Mouse (Mus musculus) forebrain, postnatal 0 days (tissue): Measurements from ENCODE around the gene Csde1. TPM values are rescaled to one million over a fixed set of nuclear protein-coding genes. Genes with fewer than 3 reads are reported as not detected.

Experiments
- ATAC-seq: fragments of 200-750 bp; cut with Nextera tagmentation; 2 replicates; pipeline ENCODE4 v1.8.0; 2017; ENCODE audit warnings: mild to moderate bottlenecking, moderate library complexity
- DNase-seq: peaks from one replicate; pipeline ENCODE4 v3.0.0-alpha.2; 2015
- H3K27ac ChIP-seq: fragments of 300-500 bp; sonication (generic); 2 replicates; pipeline ENCODE4 v1.5.1; 2014; ENCODE audit warnings: low read depth, mild to moderate bottlenecking, antibody characterized with exemption, low read length, moderate library complexity, mixed read lengths
- H3K27me3 ChIP-seq: fragments of 300-500 bp; sonication (generic); 2 replicates; pipeline ENCODE4 v1.6.1; 2014; ENCODE audit warnings: mild to moderate bottlenecking, low read length, mixed read lengths; ENCODE audit not compliant: insufficient read depth
- H3K36me3 ChIP-seq: fragments of 300-500 bp; sonication (generic); 2 replicates; pipeline ENCODE4 v1.6.1; 2014; ENCODE audit warnings: mild to moderate bottlenecking, moderate library complexity; ENCODE audit not compliant: insufficient read depth
- H3K4me1 ChIP-seq: fragments of 300-500 bp; sonication (generic); 2 replicates; pipeline ENCODE4 v1.6.1; 2014; ENCODE audit warnings: antibody characterized with exemption; ENCODE audit not compliant: insufficient read depth
- H3K4me2 ChIP-seq: fragments of 300-500 bp; sonication (generic); 2 replicates; pipeline ENCODE4 v1.6.1; 2014; ENCODE audit warnings: low read depth, mild to moderate bottlenecking, moderate library complexity
- H3K4me3 ChIP-seq: fragments of 300-500 bp; sonication (generic); 2 replicates; pipeline ENCODE4 v1.5.1; 2014; ENCODE audit warnings: low read depth, low read length, mixed read lengths
- H3K9ac ChIP-seq: fragments of 300-500 bp; sonication (generic); 2 replicates; pipeline ENCODE4 v1.6.1; 2014; ENCODE audit warnings: mild to moderate bottlenecking
- H3K9me3 ChIP-seq: fragments of 300-500 bp; sonication (generic); 2 replicates; pipeline ENCODE4 v1.6.1; 2016; ENCODE audit warnings: low read length
- CTCF ChIP-seq: sonication (generic); IDR thresholded peaks from 2 replicates; pipeline ENCODE4 v1.5.1; 2016; ENCODE audit warnings: antibody characterized with exemption, control low read depth, low read depth
- WGBS: fragments of 180-500 bp; shearing (Covaris S2); extraction: QIAGEN DNeasy Blood & Tissue Kit; methylation state at CpG from one replicate; pipeline ENCODE4 v1.1.7; 2014; 5-methylcytosine and 5-hydroxymethylcytosine counted together
- polyA plus RNA-seq: library from polyadenylated mRNA; unstranded; fragments of >200 nt; fragmentation: Nextera tagmentation; extraction: Ambion mirVana; gene quantifications from 2 replicates; pipeline ENCODE4 v1.2.1, GENCODE M21; 2015
- total RNA-seq: library from RNA; depleted of rRNA; stranded (reverse); fragments of >200 nt; gene quantifications from 2 replicates; pipeline ENCODE4 v1.2.3, GENCODE M21; 2014; rRNA removed

Gene Csde1
- total and polyA plus RNA-seq, 2 experiments from 2014 or later: 315 to 341 TPM

GRCm38 (mm10) chr3:103101194-103101593 lies 81.0 kb downstream of the Csde1 start:
- 66% methylated on average over 5 of the region's 5 CpGs for WGBS
- Histone ChIP-seq H3K9ac (no peak overlapping the region), H3K27ac (no peak overlapping the region), H3K4me2 (no peak overlapping the region), H3K36me3 (no peaks in the 10 kb centered on the region), H3K27me3 (no peaks in the 10 kb centered on the region), H3K4me3 (no peak overlapping the region), H3K9me3 (no peaks in the 10 kb centered on the region), H3K4me1 (no peaks in the 10 kb centered on the region)
- ATAC-seq: no peak
- TF ChIP-seq CTCF: no peak
- no peak for DNase-seq

GRCm38 (mm10) chr3:103101909-103102308 lies 81.7 kb downstream of the Csde1 start:
- H3K9me3 ChIP-seq: no peaks in the 10 kb centered on the region
- 2% methylated on average over 14 of the region's 14 CpGs for WGBS
- H3K27ac ChIP-seq: no peak overlapping the region
- no peak for ATAC-seq
- no peaks in the 10 kb centered on the region for H3K27me3 ChIP-seq
- H3K36me3 ChIP-seq: no peaks in the 10 kb centered on the region
- H3K4me1 ChIP-seq: no peaks in the 10 kb centered on the region
- no peak for TF ChIP-seq CTCF
- peak overlapping the region; percentile 48 for H3K9ac ChIP-seq
- peak overlapping the region; percentile 79 for H3K4me2 ChIP-seq
- DNase-seq: no peak
- peak overlapping the region; percentile 46 for H3K4me3 ChIP-seq

GRCm38 (mm10) chr3:103102454-103103390 lies 82.5 kb downstream of the Csde1 start, which contains the start of gene Dennd2c:
Gene Dennd2c, plus strand, starts transcription at chr3:103102604.
- no peaks in the 10 kb centered on the region for H3K27me3 ChIP-seq
- WGBS: 2% methylated on average over 71 of the region's 72 CpGs
- ATAC-seq (peak; percentile 94), DNase-seq (peak; percentile 69)
- TF ChIP-seq CTCF: no peak
- peak within 1 kb of the TSS; percentile 79 for H3K4me2 ChIP-seq
- no peaks in the 10 kb centered on the region for H3K36me3 ChIP-seq
- peak within 1 kb of the TSS; percentile 48 for H3K9ac ChIP-seq
- no peaks in the 10 kb centered on the region for H3K9me3 ChIP-seq
- H3K27ac ChIP-seq: no peak within 1 kb of the TSS
- peak within 1 kb of the TSS; percentile 46 for H3K4me3 ChIP-seq
- no peaks in the 10 kb centered on the region for H3K4me1 ChIP-seq

Other genes with a start within 250 kb of the Csde1 start
- gene Tshb, start 237.7 kb upstream of the Csde1 start, total RNA-seq: not detected in 2 replicates
- 0.11 and 0.14 TPM in 2 replicates for gene Tshb, start 237.7 kb upstream of the Csde1 start, polyA plus RNA-seq
- not detected in 2 replicates for gene Sycp1, start 84.3 kb upstream of the Csde1 start, total RNA-seq
- not detected in 2 replicates for gene Sycp1, start 84.3 kb upstream of the Csde1 start, polyA plus RNA-seq
- gene Nr1h5, start 56.3 kb upstream of the Csde1 start, total RNA-seq: 0.52 TPM in 1 of 2 replicates, not detected in the other
- gene Nr1h5, start 56.3 kb upstream of the Csde1 start, polyA plus RNA-seq: 0.05 and 0.17 TPM in 2 replicates
- gene Sike1, start 24.7 kb upstream of the Csde1 start, total RNA-seq: 25.9 and 29.6 TPM in 2 replicates
- gene Sike1, start 24.7 kb upstream of the Csde1 start, polyA plus RNA-seq: 43.0 and 48.2 TPM in 2 replicates
- gene Nras, start 37.9 kb downstream of the Csde1 start, total RNA-seq: 71.8 and 78.2 TPM in 2 replicates
- 74.2 and 81.9 TPM in 2 replicates for gene Nras, start 37.9 kb downstream of the Csde1 start, polyA plus RNA-seq
- gene Ampd1, start 53.6 kb downstream of the Csde1 start, total RNA-seq: not detected in 2 replicates
- gene Ampd1, start 53.6 kb downstream of the Csde1 start, polyA plus RNA-seq: not detected in 2 replicates
- 1.4 and 1.5 TPM in 2 replicates for gene Dennd2c, start 82.2 kb downstream of the Csde1 start, total RNA-seq
- 0.58 TPM in 2 replicates for gene Dennd2c, start 82.2 kb downstream of the Csde1 start, polyA plus RNA-seq
- gene Bcas2, start 151.2 kb downstream of the Csde1 start, total RNA-seq: 105 and 121 TPM in 2 replicates
- 213 and 237 TPM in 2 replicates for gene Bcas2, start 151.2 kb downstream of the Csde1 start, polyA plus RNA-seq